Mouse (Mus musculus): ENCODE measurements at regions not wholly inside any gene's neighbourhood (a gene's known extent, or its start where the extent isn't known, plus 50 kb on each side); places are given as distances from the start of the nearest gene placed in this dataset.

GRCm38 (mm10) chr14:105647166-105647565 lies 249.5 kb downstream of the Spry2 start:
- no peak overlapping the region for H3K9ac ChIP-seq (ENCODE audit: low read depth, low read length)
- ATAC-seq (ENCODE audit: low FRiP score) (no peak), DNase-seq (ENCODE audit: low spot score) (no peak)
- H3K4me2 ChIP-seq (replicated peaks; ENCODE audit: low read depth, low read length), result no peak overlapping the region
- no peak overlapping the region for H3K4me3 ChIP-seq (ENCODE audit: low read depth, low read length)
- H3K4me1 ChIP-seq (replicated peaks; ENCODE audit: control insufficient read depth, insufficient read depth, low read length), result no peaks in the 10 kb centered on the region
- H3K36me3 ChIP-seq (ENCODE audit: control insufficient read depth, insufficient read depth, low read length), result no peaks in the 10 kb centered on the region
- H3K27ac ChIP-seq (ENCODE audit: low read depth, low read length), result no peak overlapping the region
- no peaks in the 10 kb centered on the region for H3K9me3 ChIP-seq (ENCODE audit: control insufficient read depth, low read length)
- no peaks in the 10 kb centered on the region for H3K27me3 ChIP-seq (ENCODE audit: control insufficient read depth, insufficient read depth, low read length)
- WGBS, result 90% methylated on average over 3 of the region's 3 CpGs

GRCm38 (mm10) chr14:105644428-105644827 lies 252.2 kb downstream of the Spry2 start:
- no peak overlapping the region for H3K4me3 ChIP-seq (ENCODE audit: low read depth, low read length)
- H3K36me3 ChIP-seq (ENCODE audit: control insufficient read depth, insufficient read depth, low read length), result no peaks in the 10 kb centered on the region
- no peaks in the 10 kb centered on the region for H3K4me1 ChIP-seq (replicated peaks; ENCODE audit: control insufficient read depth, insufficient read depth, low read length)
- no peaks in the 10 kb centered on the region for H3K9me3 ChIP-seq (ENCODE audit: control insufficient read depth, low read length)
- DNase-seq (ENCODE audit: low spot score) (no peak), ATAC-seq (ENCODE audit: low FRiP score) (no peak)
- 83% methylated on average over 2 of the region's 2 CpGs for WGBS
- no peaks in the 10 kb centered on the region for H3K27me3 ChIP-seq (ENCODE audit: control insufficient read depth, insufficient read depth, low read length)
- no peak overlapping the region for H3K9ac ChIP-seq (ENCODE audit: low read depth, low read length)
- no peak overlapping the region for H3K4me2 ChIP-seq (replicated peaks; ENCODE audit: low read depth, low read length)
- H3K27ac ChIP-seq (ENCODE audit: low read depth, low read length), result no peak overlapping the region

GRCm38 (mm10) chr14:105643285-105643957 lies 253.2 kb downstream of the Spry2 start:
- Histone ChIP-seq H3K9ac (ENCODE audit: low read depth, low read length) (no peak overlapping the region), H3K9me3 (ENCODE audit: control insufficient read depth, low read length) (no peaks in the 10 kb centered on the region), H3K36me3 (ENCODE audit: control insufficient read depth, insufficient read depth, low read length) (no peaks in the 10 kb centered on the region), H3K27ac (ENCODE audit: low read depth, low read length) (no peak overlapping the region), H3K4me3 (ENCODE audit: low read depth, low read length) (no peak overlapping the region), H3K4me1 (replicated peaks; ENCODE audit: control insufficient read depth, insufficient read depth, low read length) (no peaks in the 10 kb centered on the region), H3K4me2 (replicated peaks; ENCODE audit: low read depth, low read length) (no peak overlapping the region), H3K27me3 (ENCODE audit: control insufficient read depth, insufficient read depth, low read length) (no peaks in the 10 kb centered on the region)
- ATAC-seq (ENCODE audit: low FRiP score), result no peak
- no peak for DNase-seq (ENCODE audit: low spot score)
- WGBS, result 86% methylated on average over 7 of the region's 7 CpGs

- Histone ChIP-seq H3K4me2 (replicated peaks; ENCODE audit: low read depth, low read length) (no peak overlapping the region), H3K4me3 (ENCODE audit: low read depth, low read length) (no peak overlapping the region), H3K27me3 (ENCODE audit: control insufficient read depth, insufficient read depth, low read length) (no peaks in the 10 kb centered on the region), H3K27ac (ENCODE audit: low read depth, low read length) (no peak overlapping the region), H3K4me1 (replicated peaks; ENCODE audit: control insufficient read depth, insufficient read depth, low read length) (no peaks in the 10 kb centered on the region), H3K36me3 (ENCODE audit: control insufficient read depth, insufficient read depth, low read length) (no peaks in the 10 kb centered on the region), H3K9me3 (ENCODE audit: control insufficient read depth, low read length) (no peaks in the 10 kb centered on the region), H3K9ac (ENCODE audit: low read depth, low read length) (no peak overlapping the region)
- WGBS, result 87% methylated on average over 4 of the region's 4 CpGs
- no peak for DNase-seq (ENCODE audit: low spot score)
- ATAC-seq (ENCODE audit: low FRiP score), result no peak
These were observed 264.3 kb downstream of the Spry2 start for GRCm38 (mm10) chr14:105632335-105632734.

GRCm38 (mm10) chr14:105631681-105632031 lies 265.0 kb downstream of the Spry2 start:
- no peak for ATAC-seq (ENCODE audit: low FRiP score)
- H3K27ac ChIP-seq (ENCODE audit: low read depth, low read length), result peak overlapping the region; percentile 3; the same call in 1 of the 2 replicates
- no peaks in the 10 kb centered on the region for H3K27me3 ChIP-seq (ENCODE audit: control insufficient read depth, insufficient read depth, low read length)
- no peak overlapping the region for H3K4me2 ChIP-seq (replicated peaks; ENCODE audit: low read depth, low read length)
- no peak overlapping the region for H3K9ac ChIP-seq (ENCODE audit: low read depth, low read length)
- no peak overlapping the region for H3K4me3 ChIP-seq (ENCODE audit: low read depth, low read length)
- WGBS, result 61% methylated on average over 5 of the region's 5 CpGs
- no peak for DNase-seq (ENCODE audit: low spot score)
- H3K36me3 ChIP-seq (ENCODE audit: control insufficient read depth, insufficient read depth, low read length), result no peaks in the 10 kb centered on the region
- no peaks in the 10 kb centered on the region for H3K4me1 ChIP-seq (replicated peaks; ENCODE audit: control insufficient read depth, insufficient read depth, low read length)
- H3K9me3 ChIP-seq (ENCODE audit: control insufficient read depth, low read length), result no peaks in the 10 kb centered on the region

- Histone ChIP-seq H3K9me3 (ENCODE audit: control insufficient read depth, low read length) (no peaks in the 10 kb centered on the region), H3K4me3 (ENCODE audit: low read depth, low read length) (no peak overlapping the region), H3K27me3 (ENCODE audit: control insufficient read depth, insufficient read depth, low read length) (no peaks in the 10 kb centered on the region), H3K9ac (ENCODE audit: low read depth, low read length) (no peak overlapping the region), H3K4me2 (replicated peaks; ENCODE audit: low read depth, low read length) (no peak overlapping the region), H3K4me1 (replicated peaks; ENCODE audit: control insufficient read depth, insufficient read depth, low read length) (no peaks in the 10 kb centered on the region), H3K36me3 (ENCODE audit: control insufficient read depth, insufficient read depth, low read length) (no peaks in the 10 kb centered on the region), H3K27ac (ENCODE audit: low read depth, low read length) (peak overlapping the region; percentile 3)
- 43% methylated on average over 9 of the region's 9 CpGs for WGBS
- peak; percentile 47 for DNase-seq (ENCODE audit: low spot score)
- ATAC-seq (ENCODE audit: low FRiP score), result peak; percentile 82
These were observed 265.5 kb downstream of the Spry2 start for GRCm38 (mm10) chr14:105630867-105631680.

GRCm38 (mm10) chr14:105630444-105630843 lies 266.2 kb downstream of the Spry2 start:
- H3K36me3 ChIP-seq (ENCODE audit: control insufficient read depth, insufficient read depth, low read length), result no peaks in the 10 kb centered on the region
- ATAC-seq (ENCODE audit: low FRiP score) (peak; percentile 56), DNase-seq (ENCODE audit: low spot score) (no peak)
- H3K9ac ChIP-seq (ENCODE audit: low read depth, low read length), result no peak overlapping the region
- no peak overlapping the region for H3K27ac ChIP-seq (ENCODE audit: low read depth, low read length)
- H3K9me3 ChIP-seq (ENCODE audit: control insufficient read depth, low read length), result no peaks in the 10 kb centered on the region
- no peaks in the 10 kb centered on the region for H3K27me3 ChIP-seq (ENCODE audit: control insufficient read depth, insufficient read depth, low read length)
- H3K4me3 ChIP-seq (ENCODE audit: low read depth, low read length), result no peak overlapping the region
- 56% methylated on average over 5 of the region's 5 CpGs for WGBS
- no peaks in the 10 kb centered on the region for H3K4me1 ChIP-seq (replicated peaks; ENCODE audit: control insufficient read depth, insufficient read depth, low read length)
- no peak overlapping the region for H3K4me2 ChIP-seq (replicated peaks; ENCODE audit: low read depth, low read length)

GRCm38 (mm10) chr14:105628673-105629072 lies 267.9 kb downstream of the Spry2 start:
- no peaks in the 10 kb centered on the region for H3K27me3 ChIP-seq (ENCODE audit: control insufficient read depth, insufficient read depth, low read length)
- no peak overlapping the region for H3K4me2 ChIP-seq (replicated peaks; ENCODE audit: low read depth, low read length)
- H3K36me3 ChIP-seq (ENCODE audit: control insufficient read depth, insufficient read depth, low read length), result no peaks in the 10 kb centered on the region
- ATAC-seq (ENCODE audit: low FRiP score) (no peak), DNase-seq (ENCODE audit: low spot score) (no peak)
- H3K27ac ChIP-seq (ENCODE audit: low read depth, low read length), result no peak overlapping the region
- H3K4me3 ChIP-seq (ENCODE audit: low read depth, low read length), result no peak overlapping the region
- WGBS, result 74% methylated on average over 3 of the region's 3 CpGs
- no peaks in the 10 kb centered on the region for H3K9me3 ChIP-seq (ENCODE audit: control insufficient read depth, low read length)
- no peak overlapping the region for H3K9ac ChIP-seq (ENCODE audit: low read depth, low read length)
- no peaks in the 10 kb centered on the region for H3K4me1 ChIP-seq (replicated peaks; ENCODE audit: control insufficient read depth, insufficient read depth, low read length)

- no peaks in the 10 kb centered on the region for H3K9me3 ChIP-seq (ENCODE audit: control insufficient read depth, low read length)
- no peak overlapping the region for H3K9ac ChIP-seq (ENCODE audit: low read depth, low read length)
- WGBS, result 85% methylated on average over 7 of the region's 7 CpGs
- ATAC-seq (ENCODE audit: low FRiP score) (no peak), DNase-seq (ENCODE audit: low spot score) (no peak)
- H3K4me3 ChIP-seq (ENCODE audit: low read depth, low read length), result no peak overlapping the region
- H3K4me1 ChIP-seq (replicated peaks; ENCODE audit: control insufficient read depth, insufficient read depth, low read length), result no peaks in the 10 kb centered on the region
- H3K27ac ChIP-seq (ENCODE audit: low read depth, low read length), result no peak overlapping the region
- no peak overlapping the region for H3K4me2 ChIP-seq (replicated peaks; ENCODE audit: low read depth, low read length)
- no peaks in the 10 kb centered on the region for H3K36me3 ChIP-seq (ENCODE audit: control insufficient read depth, insufficient read depth, low read length)
- H3K27me3 ChIP-seq (ENCODE audit: control insufficient read depth, insufficient read depth, low read length), result no peaks in the 10 kb centered on the region
These were observed 272.2 kb downstream of the Spry2 start for GRCm38 (mm10) chr14:105624387-105624786.

Measured in hindbrain, embryonic 11.5 days (tissue).